Mouse (Mus musculus) bone marrow, adult 2 months (tissue): ENCODE data around the gene Zc3h6.

Source experiments
- CTCF ChIP-seq: fragments of 200-500 bp; IDR thresholded peaks from 2 replicates; pipeline ENCODE4 v1.5.1; 2011; ENCODE audit warnings: low read length, control low read depth; ENCODE audit not compliant: control insufficient read depth, insufficient read depth
- POLR2A ChIP-seq: fragments of 200-500 bp; IDR thresholded peaks from 2 replicates; pipeline ENCODE4 v1.6.1; 2011; ENCODE audit warnings: low read depth, mild to moderate bottlenecking, control low read depth, low read length, borderline replicate concordance; ENCODE audit not compliant: control insufficient read depth

DNA sequence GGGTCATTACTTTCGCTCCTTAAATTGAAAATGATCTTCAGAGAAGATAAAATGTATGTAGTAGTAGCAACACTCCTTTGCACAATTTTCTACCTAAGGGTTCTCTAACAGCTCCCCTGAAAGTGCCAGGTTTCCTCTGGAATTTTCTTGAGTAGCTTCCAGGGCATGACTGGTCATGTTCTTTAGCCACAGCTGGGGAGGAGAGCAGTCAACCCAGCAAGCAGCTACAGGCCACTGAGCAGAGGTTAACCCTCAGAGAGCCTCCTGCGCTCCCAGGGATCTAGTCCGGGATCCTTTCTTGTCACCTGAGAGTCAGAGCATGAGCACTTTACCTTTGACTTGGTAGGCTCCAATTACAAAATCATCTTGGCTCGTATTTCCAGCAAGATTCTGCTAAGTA is 42.4 kb upstream of the Zc3h6 start:
- no peak for TF ChIP-seq CTCF
- TF ChIP-seq POLR2A = no peak
